Mouse (Mus musculus) heart, postnatal 0 days (tissue): ENCODE results near the gene Arhgap44.

Source experiments
- CTCF ChIP-seq: IDR thresholded peaks from 2 replicates; pipeline ENCODE4 v1.5.1; 2016; ENCODE audit warnings: antibody characterized with exemption, control low read depth, low read depth
- EP300 ChIP-seq: IDR thresholded peaks from 2 replicates; pipeline ENCODE4 v1.6.1; 2016; ENCODE audit warnings: antibody characterized with exemption, low read depth

GRCm38 (mm10) chr11:65090386-65090785 is 72.4 kb downstream of the Arhgap44 start:
- TF ChIP-seq CTCF, result no peak
- TF ChIP-seq EP300, result no peak
